Mouse (Mus musculus): Measurements from ENCODE around the gene Atp6v0d1. TPM values are rescaled to one million over a fixed set of nuclear protein-coding genes. Genes with fewer than 3 reads are reported as not detected.
"Not testable (repeated sequence)": the region's sequence is repeated elsewhere in the genome, so short reads cannot be mapped to it uniquely, and the experiment has no call there.

The Atp6v0d1 gene
- total RNA-seq, 1 experiment from 2014 or later, result 33.4 TPM

DNA sequence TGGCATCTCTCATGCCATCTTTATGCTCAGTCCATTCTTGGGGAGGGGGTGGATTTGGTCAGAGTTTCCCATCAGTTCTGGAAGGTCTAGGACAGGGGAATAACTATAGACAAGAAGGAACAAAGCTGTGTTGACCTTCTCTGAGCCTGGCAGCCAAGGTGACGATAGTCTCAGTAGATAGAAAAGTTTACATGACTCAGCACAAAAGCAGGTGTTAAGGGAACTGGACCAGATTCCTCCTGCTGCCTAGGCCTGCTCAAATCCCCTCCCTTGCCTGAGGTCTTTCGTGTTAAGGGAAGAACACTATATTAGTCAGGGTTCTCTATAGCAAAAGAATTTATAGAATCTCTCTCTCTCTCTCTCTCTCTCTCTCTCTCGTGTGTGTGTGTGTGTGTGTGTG lies 13.9 kb upstream of the Atp6v0d1 start:
- ATAC-seq (replicated peaks; ENCODE audit: low read depth, poor library complexity, severe bottlenecking), result 0 out of 2 replicates have a peak, but pooled peaks have one; percentile 29

DNA sequence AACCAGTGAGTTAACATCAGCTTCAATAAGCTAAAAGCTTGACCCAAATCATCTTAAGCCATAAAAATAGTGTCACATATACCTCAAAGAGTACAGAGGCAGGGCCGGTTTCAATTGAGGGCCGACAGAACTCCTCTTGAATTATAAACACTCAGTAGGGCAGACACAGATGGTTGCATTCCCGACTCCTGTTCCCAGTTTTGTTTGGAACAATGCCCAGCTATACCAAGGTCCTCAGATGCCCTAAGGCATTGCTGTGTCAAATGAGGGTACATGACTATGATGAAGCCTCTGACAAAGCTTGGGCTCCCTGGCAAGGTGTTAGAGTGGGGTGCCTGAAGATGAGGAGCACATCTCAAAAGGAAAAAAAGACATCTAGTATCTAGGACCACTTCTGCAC lies 9.7 kb upstream of the Atp6v0d1 start:
- ATAC-seq (replicated peaks; ENCODE audit: low read depth, poor library complexity, severe bottlenecking), result no peak

DNA sequence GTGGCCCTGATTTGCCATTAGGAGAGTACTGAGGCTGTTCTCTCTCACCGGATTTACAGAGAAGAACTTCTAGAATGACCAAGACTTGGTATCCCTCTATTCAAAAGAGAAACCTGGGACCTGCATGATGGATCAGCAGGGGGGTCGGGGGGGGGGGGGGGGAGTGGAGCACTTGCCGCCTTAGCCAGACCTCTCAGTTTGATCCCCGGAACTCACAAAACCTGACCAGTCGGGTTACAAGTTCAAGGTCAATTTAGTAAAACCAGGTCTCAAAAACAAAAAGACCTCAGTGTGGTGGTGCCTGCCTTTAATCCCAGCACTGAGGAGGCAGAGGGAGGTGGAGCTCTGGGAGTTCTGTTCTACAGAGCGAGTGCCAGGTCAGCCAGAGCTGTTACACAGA lies 8.9 kb upstream of the Atp6v0d1 start:
- no peak for ATAC-seq (replicated peaks; ENCODE audit: low read depth, poor library complexity, severe bottlenecking)

DNA sequence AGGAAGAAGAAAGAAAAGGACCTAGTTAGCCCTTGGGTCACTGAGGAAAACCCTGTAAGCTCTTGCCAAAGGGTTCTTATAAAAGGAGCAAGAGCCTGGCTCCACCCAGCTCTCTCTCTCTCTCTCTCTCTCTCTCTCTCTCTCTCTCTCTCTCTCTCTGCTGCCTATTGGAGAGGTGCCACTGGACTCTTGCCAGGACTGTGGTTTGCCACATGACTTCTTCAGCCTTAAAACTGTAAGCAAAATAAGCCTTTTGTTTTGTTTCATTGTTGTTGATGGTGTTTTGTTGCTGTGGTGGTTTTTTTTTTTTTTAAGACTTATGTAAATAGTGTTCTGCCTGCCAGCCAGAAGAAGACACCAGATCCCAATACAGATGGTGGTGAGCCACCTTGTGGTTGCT lies 7.6 kb upstream of the Atp6v0d1 start:
- peak; percentile 31 for ATAC-seq (replicated peaks; ENCODE audit: low read depth, poor library complexity, severe bottlenecking)

DNA sequence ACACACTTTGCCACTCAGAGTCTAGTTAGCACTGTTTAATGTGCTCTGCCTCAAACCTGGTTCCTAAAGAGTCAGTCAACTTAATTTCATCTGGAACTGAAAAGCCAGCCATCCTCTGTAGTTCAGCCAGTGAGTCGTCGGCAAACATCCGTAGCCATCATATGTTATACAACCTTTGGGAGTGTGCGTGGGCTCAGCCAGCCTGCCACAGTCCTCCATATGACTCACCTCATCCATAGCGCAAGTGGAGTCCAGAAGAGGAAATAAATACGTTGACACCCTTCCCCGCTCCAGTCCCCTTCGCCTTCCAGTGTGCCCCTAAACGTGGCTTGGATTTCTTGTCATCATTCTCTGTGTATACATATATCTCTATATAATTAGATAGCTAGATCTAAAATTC lies 6.0 kb upstream of the Atp6v0d1 start:
- no peak for ATAC-seq (replicated peaks; ENCODE audit: low read depth, poor library complexity, severe bottlenecking)

DNA sequence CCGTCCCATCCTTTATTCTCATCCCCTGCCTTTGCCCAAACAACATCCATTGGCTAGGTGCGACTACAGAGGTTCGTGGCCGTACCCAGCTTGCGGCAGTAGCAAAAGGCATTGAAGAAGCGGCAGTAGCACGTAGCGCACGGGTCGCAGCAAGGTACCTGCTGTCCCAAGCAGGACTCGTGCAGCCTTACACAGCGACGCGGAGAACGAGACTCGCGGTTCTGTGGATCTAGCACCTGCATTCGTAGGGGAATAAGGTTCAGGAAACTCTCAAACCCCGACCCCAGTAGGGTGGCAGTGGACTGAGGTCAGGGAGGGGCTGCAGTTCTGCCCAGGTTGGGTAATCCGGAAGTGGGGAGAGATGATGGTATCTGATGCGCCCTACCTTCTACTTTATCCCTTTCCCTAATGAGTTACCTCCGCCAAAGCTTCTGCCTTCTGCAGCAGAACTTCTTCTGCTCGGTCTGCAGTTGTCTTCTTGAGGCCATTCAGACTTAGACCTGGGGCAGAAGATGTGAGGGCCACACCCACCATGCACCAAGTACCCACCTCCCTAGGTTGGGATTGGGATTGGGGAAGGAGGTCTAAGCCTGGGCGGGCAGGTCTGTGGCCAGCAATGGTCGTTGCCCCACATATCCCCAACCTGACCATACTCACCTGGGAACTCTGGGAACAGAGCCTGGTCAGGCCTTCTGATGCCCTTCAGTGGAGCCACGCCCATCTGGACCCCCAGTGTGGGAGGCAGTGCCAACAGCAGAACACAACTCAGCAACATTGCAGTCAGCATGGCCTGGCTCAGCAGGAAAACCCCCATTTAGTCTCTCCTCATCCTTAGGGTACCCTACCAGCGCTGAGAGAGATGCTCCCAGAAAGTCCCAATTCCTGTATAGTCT lies 1.1 kb upstream of the Atp6v0d1 start:
- peak; percentile 11 for ATAC-seq (replicated peaks; ENCODE audit: low read depth, poor library complexity, severe bottlenecking)

DNA sequence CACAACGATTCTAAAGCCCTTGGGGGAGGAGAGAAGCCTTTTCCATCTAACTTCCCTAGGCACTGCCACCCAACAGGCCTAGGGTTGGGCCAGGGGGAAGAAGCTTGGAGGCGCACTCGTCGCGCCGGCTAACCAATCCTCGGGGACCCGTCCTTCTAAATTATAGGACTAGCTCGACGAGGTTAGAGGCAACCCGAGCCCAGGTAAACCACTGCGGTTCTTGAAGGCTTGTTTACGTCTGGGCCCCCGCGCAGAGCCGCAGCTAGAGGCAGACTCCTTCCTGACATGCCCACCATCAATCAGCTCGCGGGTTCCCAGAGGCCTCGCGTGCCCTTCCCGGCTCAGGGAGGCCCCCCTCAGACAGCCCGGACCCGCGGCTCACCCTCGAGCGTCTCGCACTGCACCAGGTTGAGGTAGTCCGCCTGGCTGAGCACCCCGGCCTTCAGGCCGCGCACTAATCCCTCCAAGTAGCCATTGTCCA lies 406 bp downstream of the Atp6v0d1 start:
- ATAC-seq (replicated peaks; ENCODE audit: low read depth, poor library complexity, severe bottlenecking), result no peak; the same call in 1 of the 2 replicates

DNA sequence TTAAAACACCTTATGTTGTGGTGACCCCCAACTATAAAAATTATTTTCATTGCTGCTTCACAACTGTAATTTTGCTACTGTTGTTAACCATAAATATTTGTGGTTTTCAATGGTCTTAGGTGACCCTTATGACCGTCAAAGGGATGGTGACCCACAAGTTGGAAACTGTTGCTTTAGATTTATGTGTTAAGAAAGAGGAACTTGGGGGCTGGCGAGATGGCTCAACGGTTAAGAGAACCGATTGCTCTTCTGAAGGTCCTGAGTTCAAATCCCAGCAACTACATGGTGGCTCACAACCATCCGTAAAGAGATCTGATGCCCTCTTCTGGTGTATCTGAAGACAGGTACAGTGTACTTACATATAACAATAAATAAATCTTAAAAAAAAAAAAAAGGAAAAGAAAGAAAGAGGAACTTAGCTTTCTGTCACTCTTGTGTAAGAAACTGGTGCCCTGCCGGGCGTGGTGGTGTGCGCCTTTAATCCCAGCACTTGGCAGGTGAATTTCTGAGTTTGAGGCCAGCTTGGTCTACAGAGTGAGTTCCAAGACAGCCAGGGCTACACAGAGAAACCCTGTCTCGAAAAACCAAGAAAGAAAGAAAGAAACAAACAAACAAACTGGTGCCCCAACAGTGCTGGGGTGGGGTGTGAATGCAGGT lies 1.1 kb downstream of the Atp6v0d1 start:
- ATAC-seq (replicated peaks; ENCODE audit: low read depth, poor library complexity, severe bottlenecking), result not testable (repeated sequence)

DNA sequence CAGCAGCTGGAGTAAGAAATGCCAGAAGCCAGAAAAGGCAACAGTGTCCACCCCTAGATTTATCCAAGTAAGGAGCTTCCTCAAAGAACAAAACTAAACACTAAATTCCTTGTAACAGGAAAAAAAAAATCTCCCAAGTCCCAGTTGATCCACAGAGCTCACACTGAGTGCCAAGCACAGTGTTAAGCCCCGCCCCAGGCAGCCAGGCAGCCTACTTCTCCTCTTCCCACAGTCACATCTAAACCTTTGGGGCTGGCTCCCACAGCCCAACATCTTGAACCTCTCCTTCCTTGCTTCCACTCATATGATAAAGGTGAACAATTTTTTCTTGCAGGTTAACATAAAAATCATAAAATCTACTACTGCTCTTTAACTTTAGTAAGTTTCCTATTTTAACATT lies 2.0 kb downstream of the Atp6v0d1 start:
- no peak for ATAC-seq (replicated peaks; ENCODE audit: low read depth, poor library complexity, severe bottlenecking)

DNA sequence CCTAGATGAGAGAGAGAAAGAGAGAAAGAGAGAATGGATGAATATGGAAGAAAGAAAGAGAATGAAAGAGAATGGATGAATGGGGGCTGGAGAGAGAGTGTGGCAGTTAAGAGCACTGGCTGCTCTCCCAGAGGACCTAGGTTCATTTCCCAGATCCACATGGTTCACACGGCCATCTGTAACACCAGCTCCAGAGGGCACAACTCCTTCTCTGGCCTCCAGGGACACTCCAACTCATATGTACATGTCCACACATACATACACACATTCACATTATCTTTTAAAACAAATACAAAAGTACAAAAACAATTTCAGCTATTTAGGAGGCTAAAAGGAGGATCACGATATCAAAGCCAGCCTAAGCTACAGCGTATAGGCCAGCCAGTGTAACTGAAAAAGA lies 3.0 kb downstream of the Atp6v0d1 start:
- no peak for ATAC-seq (replicated peaks; ENCODE audit: low read depth, poor library complexity, severe bottlenecking)

DNA sequence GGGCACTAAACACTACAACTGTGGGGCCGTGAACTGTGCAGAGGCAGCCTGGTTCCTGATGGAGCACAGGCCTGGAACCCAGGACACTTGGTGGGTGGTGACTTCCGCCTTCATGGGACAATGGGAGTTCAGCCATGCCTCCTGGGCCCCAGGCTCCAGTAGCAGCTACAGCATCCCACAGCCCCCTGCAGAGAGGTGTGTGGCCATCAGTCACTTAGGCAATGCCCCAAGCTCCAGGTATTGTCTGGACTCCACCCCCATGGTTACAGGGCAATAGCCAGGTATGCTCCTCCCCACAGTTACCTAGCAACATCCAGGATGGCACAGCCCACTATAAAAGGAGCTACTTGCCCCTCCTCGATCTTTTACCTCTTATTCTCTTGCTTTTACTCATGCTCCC lies 10.6 kb downstream of the Atp6v0d1 start:
- no peak for ATAC-seq (replicated peaks; ENCODE audit: low read depth, poor library complexity, severe bottlenecking)

DNA sequence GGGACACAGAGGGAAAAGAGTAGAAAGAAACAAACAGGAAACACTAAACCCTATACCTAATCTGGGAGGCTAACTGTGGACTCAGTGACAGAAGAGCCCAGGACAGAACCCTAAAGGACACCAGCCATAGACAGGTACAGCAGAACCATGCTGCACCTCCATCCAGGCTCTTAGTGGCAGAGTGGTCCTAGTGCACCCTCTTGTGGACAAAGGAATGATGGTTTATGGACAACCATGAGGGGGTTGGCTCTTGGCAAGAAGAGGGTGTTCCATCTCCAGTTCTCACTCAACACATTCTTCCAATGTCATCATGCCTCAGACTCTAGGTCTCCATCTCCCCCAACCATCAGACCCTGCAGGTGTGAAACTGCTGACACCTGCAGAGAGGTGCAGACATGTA lies 11.8 kb downstream of the Atp6v0d1 start:
- ATAC-seq (replicated peaks; ENCODE audit: low read depth, poor library complexity, severe bottlenecking), result peak; percentile 96

DNA sequence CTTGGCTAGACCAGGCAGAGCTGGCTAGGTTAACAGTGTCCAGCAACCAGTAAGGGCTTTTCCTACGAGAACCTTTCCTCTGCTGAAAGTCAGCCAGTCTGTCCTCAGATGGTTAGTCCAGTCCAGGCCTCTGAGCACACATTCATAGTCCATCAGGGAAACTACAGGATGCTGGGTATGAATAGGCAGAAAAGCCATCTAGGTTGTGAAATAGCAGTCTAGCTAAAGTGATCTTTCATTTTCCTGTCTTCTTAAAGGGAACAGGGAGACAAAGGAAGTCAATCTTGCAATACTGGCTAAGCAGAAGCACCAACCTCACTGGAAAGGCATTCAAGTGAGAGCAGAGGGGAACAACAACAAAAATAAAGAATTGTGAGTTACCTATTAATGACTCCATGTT lies 13.0 kb downstream of the Atp6v0d1 start:
- ATAC-seq (replicated peaks; ENCODE audit: low read depth, poor library complexity, severe bottlenecking), result no peak

DNA sequence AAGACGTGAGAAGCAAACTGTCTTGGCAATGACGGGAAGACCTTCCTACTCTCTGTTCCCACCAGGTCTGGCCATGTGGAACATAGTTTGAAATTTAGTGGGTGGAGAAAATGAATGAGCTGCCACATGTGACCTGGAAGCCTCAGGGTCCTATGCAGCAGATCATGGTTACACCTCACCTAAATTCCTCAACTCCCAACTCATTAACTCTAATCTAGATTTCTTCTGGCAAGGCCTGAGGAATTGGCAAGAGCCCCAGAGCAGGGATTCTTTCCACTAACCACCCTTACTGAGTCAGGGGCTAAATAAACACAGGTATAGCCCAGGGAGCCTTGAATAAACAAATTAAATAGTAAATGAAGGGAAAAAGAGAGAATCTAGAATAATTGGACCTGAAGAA lies 13.8 kb downstream of the Atp6v0d1 start:
- ATAC-seq (replicated peaks; ENCODE audit: low read depth, poor library complexity, severe bottlenecking), result no peak

DNA sequence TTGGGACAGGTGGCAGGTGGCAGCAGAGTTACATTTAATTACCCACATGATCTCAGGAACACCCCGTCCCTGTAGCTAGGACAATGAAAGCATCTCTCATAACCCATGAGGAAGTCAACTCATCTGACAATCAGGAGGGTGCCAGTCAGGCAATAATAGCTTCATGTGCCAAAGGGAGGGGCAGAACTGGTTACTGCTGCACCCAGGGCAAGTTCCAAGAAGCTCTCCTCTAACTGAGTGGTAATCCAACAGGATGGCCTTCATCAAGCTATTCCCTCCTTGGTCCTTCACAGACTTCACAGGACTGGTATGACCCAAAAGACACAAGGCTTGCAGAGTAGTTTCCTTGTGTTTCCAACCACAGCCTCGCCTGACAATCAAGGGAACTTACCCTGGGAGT lies 15.8 kb downstream of the Atp6v0d1 start:
- ATAC-seq (replicated peaks; ENCODE audit: low read depth, poor library complexity, severe bottlenecking), result no peak

DNA sequence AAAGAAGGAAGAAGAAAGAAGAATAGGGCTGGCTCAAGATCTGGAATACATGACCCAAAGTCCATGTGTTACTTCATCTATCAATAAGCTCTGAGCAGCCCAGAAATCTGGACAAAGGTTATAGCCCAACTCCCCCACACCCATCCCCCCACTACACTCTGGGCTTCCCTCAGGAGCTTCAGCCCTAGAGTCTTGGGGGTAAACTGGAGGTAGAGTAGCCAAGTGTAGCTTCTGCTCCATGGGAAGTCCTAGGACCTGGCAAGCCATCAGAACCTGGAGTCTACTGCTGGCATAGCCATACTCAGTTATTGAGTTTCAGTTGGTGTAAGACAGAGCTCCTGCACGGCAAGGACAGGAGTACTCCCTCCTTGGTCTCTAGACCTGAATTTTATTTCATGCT lies 16.3 kb downstream of the Atp6v0d1 start:
- ATAC-seq (replicated peaks; ENCODE audit: low read depth, poor library complexity, severe bottlenecking), result no peak

DNA sequence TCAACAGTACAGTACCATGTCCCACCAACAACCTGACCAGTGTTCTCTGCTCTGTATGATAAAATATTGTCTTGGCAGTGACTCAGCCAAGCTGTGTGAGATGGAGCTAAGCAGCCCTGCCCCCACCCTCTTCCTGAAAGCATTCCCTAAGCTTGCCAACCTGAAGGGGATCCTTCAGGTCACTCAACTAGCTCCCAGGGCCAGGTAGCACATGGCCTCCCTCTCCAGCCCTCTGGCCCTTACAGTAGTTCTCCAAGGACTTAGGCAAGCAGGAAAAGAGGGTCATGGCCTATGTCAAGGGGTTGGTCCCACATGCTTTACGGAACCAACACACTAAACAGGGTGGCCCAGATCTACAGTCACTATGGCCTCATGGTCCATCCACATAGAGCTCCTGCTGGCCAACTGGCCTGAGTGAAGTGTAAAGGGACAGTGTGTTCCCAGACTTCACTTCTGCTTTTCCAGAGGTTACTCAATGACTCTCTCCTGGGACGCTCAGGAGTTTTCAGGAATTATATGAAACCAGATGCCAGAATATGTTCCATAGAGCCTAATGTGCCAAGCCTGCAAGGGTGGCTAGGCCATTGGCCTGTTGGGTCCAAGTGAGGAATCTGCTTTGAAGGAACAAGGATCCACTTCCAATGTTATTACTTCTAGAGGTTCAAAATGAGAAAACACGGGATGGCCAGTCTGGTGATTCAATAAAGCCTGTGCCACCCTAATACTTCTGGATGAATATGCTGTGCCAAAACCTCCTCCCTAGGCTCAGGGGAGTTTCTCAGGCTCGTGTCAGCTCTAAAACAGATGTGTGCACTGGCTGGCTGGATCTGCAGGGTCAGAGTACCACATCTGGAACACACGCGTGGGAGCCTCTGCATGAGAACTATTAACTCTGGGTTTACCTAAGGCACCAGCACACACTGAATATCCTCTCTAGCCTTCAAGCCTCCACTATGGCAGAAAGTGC lies 19.2 kb downstream of the Atp6v0d1 start:
- ATAC-seq (replicated peaks; ENCODE audit: low read depth, poor library complexity, severe bottlenecking), result no peak

DNA sequence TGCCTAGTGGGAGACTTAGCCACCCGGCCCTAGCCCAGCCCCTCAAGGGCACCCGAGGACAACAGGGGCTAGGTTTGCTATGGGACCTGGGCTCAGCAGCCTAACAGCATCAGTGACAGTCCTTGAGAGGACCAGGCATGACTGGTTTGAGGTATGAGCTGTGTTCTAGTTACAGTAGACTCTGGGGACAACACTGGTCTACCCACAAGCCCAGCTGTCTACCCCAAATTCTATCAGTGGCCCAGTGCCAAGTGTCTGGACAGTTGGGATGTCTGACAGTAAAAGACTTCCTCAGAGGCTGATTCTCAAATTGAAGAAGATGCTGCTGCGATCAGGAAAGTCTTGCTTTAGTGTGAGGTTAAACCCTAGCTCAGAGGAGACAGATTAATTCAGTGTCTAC lies 20.6 kb downstream of the Atp6v0d1 start:
- ATAC-seq (replicated peaks; ENCODE audit: low read depth, poor library complexity, severe bottlenecking), result no peak

DNA sequence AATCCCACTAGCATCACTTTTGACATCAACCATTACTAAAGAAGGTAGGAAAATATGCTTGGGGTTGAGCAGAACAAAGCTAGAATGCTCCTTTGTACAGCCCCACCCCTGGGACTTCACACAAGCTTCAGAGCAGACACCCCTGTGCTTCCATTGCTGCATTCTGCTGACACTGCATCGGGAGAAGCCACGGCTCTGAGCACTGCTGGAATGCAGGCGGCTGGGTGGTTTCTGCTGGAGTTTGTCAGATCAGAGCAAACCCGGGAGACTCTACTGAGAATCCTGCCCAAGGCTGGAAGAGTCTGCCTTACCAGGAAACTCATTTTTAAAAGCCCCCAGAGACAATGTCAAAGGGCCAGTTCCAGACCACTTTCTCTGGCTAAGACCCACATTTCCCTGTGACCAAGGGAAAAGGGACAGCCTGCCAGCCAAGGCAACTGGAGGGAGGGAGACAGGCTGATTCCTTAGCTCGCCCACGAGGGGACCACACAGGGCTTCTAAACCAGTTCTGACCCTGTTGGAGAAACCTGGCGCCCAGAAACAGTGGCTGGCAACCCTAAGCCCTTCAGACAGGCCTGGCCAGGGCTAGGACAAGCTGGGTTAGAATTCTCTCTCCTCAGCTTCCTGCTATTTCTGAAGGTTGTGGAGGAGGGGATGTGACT lies 21.2 kb downstream of the Atp6v0d1 start:
- no peak for ATAC-seq (replicated peaks; ENCODE audit: low read depth, poor library complexity, severe bottlenecking)

DNA sequence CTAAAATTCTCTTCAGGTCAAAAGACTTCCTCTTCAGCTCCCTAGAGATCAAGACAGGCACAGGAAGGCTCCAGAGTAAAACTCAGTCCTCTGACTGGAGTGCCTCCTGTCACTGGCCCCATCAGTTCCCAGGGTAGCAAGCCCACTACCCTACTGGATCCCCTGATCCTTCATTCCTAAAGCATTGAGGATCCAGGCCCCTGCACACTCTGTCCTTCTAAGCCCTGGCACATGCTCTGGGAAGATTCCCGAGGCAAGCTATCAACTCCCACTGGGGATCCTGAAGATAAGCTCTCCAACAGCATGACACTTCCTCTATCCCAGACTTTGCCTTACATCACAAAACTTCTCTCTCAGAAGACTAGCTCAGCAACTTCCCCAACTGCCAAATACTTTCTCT lies 22.1 kb downstream of the Atp6v0d1 start:
- no peak for ATAC-seq (replicated peaks; ENCODE audit: low read depth, poor library complexity, severe bottlenecking)
